Mouse (Mus musculus) CH12.LX (cell line): ENCODE data around the gene Tmem179b.

Source experiments
- CHD2 ChIP-seq: IDR thresholded peaks from 2 replicates; pipeline ENCODE4 v1.6.1; 2011; ENCODE audit warnings: low read length, improper control_type of control experiment
- CTCF ChIP-seq, 2 experiments: IDR thresholded peaks in 1 of 2; conservative IDR thresholded peaks in 1 of 2; 2 replicates each; pipeline ENCODE4 v1.5.1; 2011 to 2012; ENCODE audit warnings: low read depth in 2 of 2, low read length in 2 of 2, improper control_type of control experiment in 1 of 2, inconsistent platforms in 1 of 2, mild to moderate bottlenecking in 1 of 2, moderate library complexity in 1 of 2
- EP300 ChIP-seq: IDR thresholded peaks from 2 replicates; pipeline ENCODE4 v1.6.1; 2011; ENCODE audit warnings: low read length, improper control_type of control experiment
- IRF4 ChIP-seq: IDR thresholded peaks from 2 replicates; pipeline ENCODE4 v1.6.1; 2014; ENCODE audit warnings: low read depth, mild to moderate bottlenecking, inconsistent platforms, low read length, improper control_type of control experiment
- JUN ChIP-seq: IDR thresholded peaks from 2 replicates; pipeline ENCODE4 v1.6.1; 2011; ENCODE audit warnings: low read depth, mild to moderate bottlenecking, low read length, improper control_type of control experiment, moderate library complexity; ENCODE audit not compliant: insufficient read depth
- MAFK ChIP-seq: IDR thresholded peaks from 2 replicates; pipeline ENCODE4 v1.6.1; 2011; ENCODE audit warnings: low read length, improper control_type of control experiment; ENCODE audit not compliant: insufficient replicate concordance
- MAX ChIP-seq: IDR thresholded peaks from 2 replicates; pipeline ENCODE4 v1.6.1; 2011; ENCODE audit warnings: low read length, improper control_type of control experiment
- POLR2A ChIP-seq: IDR thresholded peaks from 2 replicates; pipeline ENCODE4 v1.6.1; 2011; ENCODE audit warnings: low read depth, mild to moderate bottlenecking, improper control_type of control experiment, low read length
- USF1 ChIP-seq: IDR thresholded peaks from 2 replicates; pipeline ENCODE4 v1.6.1; 2014; ENCODE audit warnings: low read depth, mild to moderate bottlenecking, inconsistent platforms, low read length, improper control_type of control experiment
- ZNF384 ChIP-seq: IDR thresholded peaks from 2 replicates; pipeline ENCODE4 v1.6.1; 2012; ENCODE audit warnings: low read depth, low read length, improper control_type of control experiment, inconsistent platforms

- TF ChIP-seq CHD2 (no peak), EP300 (no peak), POLR2A (no peak), CTCF (conservative IDR thresholded peaks at IDR 0.05 in 1 of 2, IDR thresholded peaks at IDR 0.05 in 1 of 2; ENCODE audit: low read depth in 2 of 2, low read length in 2 of 2) (no peak), ZNF384 (no peak), JUN (no peak), USF1 (no peak), MAFK (no peak), IRF4 (no peak), MAX (no peak)
Observed at GRCm38 (mm10) chr19:8738911-8739310, 35.4 kb downstream of the Tmem179b start.
